Mouse (Mus musculus): Measurements from ENCODE around the gene Isca2.

GRCm38 (mm10) chr12:84790853-84791252 lies 17.8 kb downstream of the Isca2 start:
- TF ChIP-seq POLR2AphosphoS2 (IDR thresholded peaks at IDR 0.05; ENCODE audit: insufficient read length, low read depth) (peak; percentile 43), CEBPB (IDR thresholded peaks at IDR 0.05; ENCODE audit: insufficient read depth, poor library complexity, severe bottlenecking) (no peak), MYOG (IDR thresholded peaks at IDR 0.05; ENCODE audit: control insufficient read depth in 1 of 3, insufficient read depth in 1 of 3, insufficient read length in 2 of 3, low read depth in 2 of 3) (peak; percentile 23 to 79 (median 64)), MAX (IDR thresholded peaks at IDR 0.05; ENCODE audit: low read depth) (no peak), POLR2A (IDR thresholded peaks at IDR 0.05; ENCODE audit: insufficient read length, low read depth) (peak; percentile 32), USF1 (IDR thresholded peaks at IDR 0.05; ENCODE audit: low read depth) (no peak)
